Mouse (Mus musculus): ENCODE data around the gene Ceacam16.

Gene Ceacam16

DNA sequence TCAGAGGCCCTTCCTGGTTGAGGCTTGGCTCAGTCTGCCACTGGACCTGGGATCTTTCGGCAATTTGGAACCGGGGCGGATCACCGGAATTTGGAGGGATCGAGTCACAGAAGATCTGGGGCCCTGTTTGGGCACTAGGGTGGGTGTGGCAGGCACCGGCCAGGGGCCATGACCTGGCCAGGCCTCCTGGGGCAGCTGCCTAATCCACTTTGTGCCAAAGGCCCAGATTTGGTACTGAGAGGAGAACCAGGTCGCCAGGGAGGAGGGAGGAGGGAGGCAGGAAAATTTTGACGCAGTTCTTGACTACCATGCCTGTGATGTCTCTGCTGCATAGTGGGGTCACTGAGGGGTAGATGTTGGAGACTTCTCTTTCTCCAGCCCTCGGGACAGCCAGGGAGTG is at the start of gene Ceacam16:
Gene Ceacam16 (minus strand): TSS at position 101 of the 400 bp plus-strand sequence.
- DNase-seq (ENCODE audit: low spot score in 2 of 2) = no peak

DNA sequence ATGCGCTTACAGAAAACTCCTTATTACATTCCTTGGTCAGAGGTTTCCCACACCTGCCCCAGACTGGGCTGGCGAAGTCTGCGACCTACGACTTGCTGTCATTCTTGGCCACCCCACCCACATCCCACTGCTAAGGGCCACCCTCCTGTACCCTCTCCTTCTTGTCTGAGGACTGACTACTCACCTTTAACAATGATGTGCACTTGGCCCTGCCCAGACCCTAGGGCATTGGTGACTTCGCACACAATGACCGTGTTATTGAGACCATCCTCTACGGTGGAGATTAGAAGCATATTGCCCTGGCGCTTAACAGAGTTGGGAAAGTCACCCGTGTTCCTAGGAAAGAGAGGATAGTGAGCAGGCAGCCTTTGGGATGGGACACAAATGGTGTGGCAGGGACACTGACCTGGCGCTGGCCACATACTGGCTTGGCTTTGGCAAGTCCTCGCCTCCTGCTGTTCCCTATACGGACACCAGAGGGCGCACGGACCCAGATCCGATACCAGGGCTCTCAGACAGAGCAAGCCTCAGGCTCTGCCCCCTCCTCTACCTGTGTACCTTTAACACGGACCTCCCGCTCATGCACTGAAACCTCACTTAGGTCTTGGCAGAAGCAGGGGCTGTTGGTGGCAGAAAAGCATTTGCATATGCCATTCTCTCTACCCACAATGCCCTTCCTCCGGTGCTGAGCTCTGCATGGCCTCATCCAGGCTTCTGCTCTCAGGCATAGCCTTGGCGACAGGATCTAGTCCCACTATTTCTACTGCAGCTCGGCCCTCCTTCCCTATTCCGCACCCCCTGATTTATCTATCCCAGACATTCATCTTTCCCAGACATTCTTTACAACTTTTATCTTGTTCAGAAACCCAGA is 49.6 kb upstream of the Ceacam16 start:
- DNase-seq (ENCODE audit: low spot score in 2 of 2) = peak; percentile 56 to 78

DNA sequence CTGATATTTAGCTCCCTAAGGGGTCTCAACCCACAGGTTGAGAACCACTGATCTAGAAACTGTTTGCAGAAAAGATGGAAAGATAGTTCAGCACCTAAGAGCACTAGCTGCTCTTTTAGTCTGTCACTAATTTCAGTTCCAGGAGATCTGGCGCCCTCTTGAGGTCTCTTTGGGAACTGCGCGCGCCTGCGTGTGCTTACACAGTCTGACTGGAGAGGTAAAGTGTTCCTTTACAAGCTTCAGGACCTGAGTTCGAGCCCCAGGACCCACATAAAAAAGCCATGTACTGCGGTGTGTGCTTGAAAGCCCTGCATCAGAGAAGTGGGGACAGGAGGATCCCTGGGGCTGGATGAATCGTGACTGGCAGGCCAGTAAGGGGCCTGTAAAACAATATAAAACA is 28.8 kb upstream of the Ceacam16 start:
- DNase-seq (ENCODE audit: low spot score in 2 of 2) = peak in 1 of 2 experiments; percentile 44

DNA sequence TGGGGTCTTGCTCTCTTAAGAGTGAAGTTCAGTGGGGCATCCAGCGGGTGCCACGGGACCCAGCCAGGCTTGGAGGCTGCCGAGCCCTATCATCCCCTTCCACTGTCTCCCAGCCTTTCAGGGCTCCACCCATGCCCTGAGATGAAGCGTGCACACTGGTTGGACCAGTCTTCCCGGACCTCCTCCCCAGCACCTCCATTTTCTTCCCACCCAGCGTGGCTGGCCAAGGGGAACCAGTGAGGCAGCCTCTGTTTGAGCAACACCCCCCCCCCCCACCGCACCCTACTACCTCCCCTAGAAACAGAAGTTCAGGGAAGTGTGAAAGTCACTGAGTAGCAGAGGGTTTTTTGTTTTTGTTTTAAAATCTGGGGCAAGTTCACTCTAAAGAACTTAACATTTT is 26.8 kb upstream of the Ceacam16 start, which contains the start of gene Ceacam19:
Gene Ceacam19 (minus strand): TSS at position 117 of the 400 bp plus-strand sequence.
- DNase-seq (ENCODE audit: low spot score in 2 of 2) = no peak

DNA sequence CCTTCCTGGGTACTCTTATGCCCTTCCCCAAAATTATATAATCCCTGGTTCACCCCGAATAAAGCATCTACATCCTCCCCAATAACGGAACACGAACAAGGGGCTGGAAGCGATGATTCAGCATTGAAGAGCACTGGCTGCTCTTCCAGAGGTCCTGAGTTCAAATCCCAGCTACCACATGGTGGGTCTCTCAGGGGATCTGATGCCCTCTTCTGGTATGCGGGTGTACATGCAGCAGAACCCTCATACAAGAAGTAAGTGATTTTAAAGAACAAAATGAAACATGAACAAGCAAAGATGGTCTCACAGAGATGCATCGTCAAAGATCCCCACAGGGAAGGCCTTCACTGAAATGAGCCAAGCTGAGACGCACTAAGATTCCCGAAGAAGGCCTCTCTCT is 19.7 kb upstream of the Ceacam16 start:
- DNase-seq (ENCODE audit: low spot score in 2 of 2) = no peak

DNA sequence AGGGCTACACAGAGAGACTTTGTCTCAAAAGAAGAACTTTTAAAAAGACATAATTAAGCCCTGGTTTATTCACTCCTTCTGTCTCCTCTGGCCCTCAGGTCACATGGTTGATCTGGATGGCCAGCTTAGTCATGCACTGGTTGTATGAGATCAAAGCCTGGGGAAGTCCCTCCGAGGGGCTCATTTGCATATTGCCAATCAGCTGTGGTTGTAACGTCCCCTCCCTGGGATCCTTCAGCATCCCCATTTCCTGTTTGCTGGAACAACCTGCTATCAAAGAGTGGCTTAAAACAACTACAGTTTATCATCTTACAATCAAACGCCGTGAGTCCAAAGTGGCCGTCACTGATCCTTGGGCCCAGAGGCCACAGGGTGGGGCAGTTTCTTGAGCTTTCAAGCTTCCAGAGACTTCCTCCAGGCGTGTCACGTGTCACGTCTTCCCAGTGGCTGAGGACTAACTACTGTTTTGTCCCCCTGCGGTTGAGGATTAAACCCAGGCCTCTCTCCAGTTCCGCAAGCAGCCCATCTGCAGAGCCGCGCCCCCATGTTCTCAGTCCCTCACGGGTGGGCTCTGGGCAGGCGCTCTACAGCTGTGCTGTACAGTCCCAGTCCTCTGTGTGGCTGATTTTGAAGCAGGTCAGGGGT is 15.8 kb upstream of the Ceacam16 start:
- no peak for DNase-seq (ENCODE audit: low spot score in 2 of 2)

DNA sequence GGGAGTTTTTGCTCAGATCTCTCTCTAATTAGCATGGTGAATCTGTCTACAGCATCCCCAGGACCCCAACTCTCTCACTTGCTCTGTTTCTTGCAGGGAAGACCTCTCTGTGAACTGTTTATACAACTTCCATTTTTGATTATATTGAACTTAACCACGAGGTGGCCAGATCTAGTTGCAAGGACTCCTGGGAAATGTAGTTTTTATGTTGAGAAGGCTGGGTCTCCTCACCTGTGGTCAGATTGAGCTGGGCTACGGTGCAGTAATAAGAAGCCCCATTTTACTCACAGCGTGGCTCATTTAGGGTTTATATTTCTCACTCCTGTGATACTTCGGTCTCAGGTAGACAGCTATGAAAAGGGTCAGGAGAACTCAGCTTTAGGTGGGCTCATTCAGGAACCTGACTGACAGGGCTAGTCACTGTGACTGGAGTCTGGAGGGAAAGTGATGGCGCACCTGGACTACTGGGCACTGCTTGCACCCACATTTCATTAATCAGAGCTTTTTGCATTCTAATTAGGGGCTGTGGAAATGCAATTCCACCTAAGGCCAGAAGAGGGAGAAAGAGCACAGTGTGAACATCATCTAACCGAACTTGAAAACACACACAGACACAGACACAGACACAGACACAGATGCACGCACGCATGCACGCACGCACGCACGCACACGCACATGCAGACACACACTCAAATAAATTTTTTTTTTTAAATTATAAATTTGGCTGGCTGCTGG is 15.0 kb upstream of the Ceacam16 start:
- peak; percentile 58 to 66 for DNase-seq (ENCODE audit: low spot score in 2 of 2)

DNA sequence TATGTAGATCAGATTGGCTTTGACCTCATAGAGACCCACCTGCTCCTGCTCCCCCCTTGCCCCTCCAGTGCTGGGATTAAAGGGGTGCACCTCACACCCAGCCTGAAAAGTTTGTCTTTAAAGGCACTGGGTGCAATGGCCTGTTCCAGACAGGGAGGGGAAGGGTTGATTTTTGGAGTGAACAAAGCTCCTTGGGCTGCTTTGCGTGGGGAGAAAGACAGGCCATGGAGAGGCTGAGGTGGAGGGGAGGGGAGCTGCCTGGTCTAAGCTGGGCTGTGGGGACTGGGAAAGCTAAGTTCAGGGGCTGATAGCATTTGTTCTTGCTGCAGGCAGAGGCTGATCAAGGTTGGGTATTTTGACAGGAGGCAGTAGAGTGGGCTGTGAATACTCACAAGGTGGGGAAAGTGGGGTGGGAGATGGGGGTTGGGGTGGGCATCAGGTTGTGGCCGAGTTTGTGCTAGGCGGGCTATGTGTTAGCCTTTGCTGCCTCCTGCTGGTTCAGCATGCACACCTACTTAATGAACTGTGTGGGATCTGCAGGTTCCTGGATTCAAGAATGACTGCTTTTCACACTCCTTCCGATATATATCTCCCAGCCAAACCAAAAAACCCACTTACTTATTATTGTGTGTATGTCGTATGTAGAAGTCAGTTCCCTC is 11.0 kb upstream of the Ceacam16 start:
- no peak for DNase-seq (ENCODE audit: low spot score in 2 of 2)

DNA sequence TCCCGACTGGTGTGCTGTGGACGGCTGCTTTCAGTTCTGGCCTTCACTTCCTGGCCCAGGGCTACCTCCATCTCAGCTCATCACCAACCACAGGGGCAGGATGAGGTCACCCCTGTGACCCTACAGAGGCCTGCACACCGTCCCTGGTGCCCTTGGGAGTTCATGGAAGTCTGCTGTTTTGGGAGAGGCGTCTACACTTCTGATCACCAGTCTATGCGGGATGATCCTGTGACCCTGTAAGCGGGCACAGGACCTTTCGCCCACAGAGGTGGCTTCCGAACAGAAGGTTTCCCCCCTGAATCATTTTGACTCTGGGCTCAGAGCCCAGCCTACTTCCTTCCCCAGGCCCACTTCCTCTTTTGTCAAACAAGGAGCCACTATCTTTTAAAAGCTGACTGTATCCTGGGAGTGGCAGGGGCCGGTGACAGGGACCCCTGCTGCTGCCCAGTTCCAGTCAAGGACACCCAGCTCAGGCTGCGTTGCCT is 10.1 kb upstream of the Ceacam16 start:
- DNase-seq (ENCODE audit: low spot score in 2 of 2) = no peak

DNA sequence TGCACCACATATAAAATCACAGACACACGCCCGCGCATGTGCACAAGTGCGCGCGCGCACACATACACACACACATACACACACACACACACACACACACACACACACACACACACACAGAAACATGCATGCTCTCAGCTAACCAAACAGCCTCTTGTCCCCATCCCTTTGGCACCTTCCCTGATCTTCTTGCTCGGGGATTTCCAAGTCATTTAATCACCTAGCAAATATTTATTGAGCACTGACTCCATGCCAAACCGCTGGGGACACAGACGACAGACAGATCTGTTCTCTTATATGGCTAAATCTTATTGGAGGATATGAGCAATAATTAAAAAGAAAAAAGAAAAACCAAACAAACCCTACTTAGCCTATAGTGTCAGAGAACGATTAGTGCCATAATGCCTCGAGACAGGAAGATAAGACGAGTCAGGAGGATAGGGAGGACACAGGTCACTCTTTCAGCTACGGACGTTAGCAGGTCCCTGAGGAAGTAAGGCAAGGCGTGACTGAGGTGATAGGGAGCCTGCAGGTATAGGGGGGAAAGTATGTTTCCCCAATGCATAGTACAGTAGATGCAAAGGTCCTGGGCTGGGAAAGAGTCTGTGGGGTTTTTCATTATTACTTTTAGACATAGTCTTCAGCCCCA is 6.8 kb upstream of the Ceacam16 start:
- no peak for DNase-seq (ENCODE audit: low spot score in 2 of 2)

DNA sequence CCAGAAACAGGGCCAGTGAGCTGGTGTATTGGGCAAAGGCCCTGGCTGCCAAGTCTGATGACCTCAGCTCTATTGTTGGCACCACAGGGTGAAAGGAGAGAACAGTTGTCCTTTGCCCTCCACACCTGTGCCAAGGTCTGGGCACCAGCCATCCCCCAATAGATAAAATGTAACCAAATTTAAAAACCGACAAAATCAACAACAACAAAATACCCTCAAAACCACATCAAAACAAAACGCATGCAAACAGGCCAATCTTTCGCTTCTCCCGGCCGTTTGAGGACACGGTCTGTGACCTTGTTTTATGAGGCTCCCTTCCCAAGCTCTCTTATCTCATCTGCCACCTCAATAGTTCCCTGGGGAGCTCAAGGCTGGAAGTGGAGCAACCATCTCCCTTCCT is 5.4 kb upstream of the Ceacam16 start:
- no peak for DNase-seq (ENCODE audit: low spot score in 2 of 2)

DNA sequence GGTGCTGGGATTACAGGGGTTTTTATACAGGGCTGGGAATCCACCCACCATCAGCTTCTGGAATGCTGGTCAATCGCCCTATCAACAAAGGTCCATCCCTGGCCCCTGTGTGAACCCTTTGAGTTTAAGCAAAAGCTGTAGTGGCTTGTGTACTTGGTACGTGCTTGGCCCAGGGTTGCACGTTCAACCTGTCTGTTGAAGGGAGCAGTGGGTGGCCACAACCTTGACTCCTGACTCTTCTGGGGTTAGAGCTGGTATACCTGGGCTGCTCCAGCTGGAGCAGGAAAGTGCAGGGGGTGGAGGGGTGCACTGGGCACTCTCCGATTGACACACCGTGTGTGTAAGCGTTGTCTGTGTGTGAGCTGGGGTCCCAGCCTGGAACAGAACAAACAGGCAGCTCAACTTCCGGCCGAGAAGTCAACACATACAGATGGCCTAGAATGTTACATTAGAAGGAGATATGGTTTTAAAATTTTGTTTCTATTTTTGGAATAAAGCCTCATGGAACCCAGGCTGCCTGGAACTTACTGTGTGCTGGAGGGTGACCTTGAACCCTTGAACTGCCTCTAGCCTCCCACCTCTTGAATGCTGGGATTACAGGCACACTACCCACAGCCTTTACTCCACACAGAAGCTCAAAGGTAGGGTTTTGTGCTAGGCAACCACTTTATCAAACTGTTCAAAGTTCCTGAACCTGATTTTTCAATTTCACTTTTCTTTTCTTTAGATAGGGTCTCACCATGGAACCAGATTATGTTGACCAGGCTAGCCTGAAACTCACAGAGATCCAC is 4.3 kb upstream of the Ceacam16 start:
- no peak for DNase-seq (ENCODE audit: low spot score in 2 of 2)

DNA sequence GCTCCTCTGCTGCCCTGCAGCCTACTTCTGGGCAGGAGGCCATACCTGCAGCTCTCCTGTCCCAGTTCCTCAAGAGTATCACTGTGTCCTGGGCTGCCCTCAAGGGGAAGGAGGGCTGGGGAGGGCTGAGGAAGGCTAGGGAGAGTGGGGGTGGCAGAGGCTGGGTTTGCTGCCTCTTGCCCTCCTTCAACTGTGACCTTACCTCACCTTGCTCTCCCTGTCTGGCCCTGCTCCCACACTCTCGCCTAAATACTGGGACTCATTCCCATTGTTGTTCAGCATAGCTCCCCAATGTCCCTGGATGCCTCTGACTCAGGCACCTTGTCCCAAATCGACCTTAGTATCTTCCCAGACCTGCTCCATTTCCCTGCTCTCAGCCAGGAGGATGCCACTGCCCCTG is 3.1 kb upstream of the Ceacam16 start:
- no peak for DNase-seq (ENCODE audit: low spot score in 2 of 2)

DNA sequence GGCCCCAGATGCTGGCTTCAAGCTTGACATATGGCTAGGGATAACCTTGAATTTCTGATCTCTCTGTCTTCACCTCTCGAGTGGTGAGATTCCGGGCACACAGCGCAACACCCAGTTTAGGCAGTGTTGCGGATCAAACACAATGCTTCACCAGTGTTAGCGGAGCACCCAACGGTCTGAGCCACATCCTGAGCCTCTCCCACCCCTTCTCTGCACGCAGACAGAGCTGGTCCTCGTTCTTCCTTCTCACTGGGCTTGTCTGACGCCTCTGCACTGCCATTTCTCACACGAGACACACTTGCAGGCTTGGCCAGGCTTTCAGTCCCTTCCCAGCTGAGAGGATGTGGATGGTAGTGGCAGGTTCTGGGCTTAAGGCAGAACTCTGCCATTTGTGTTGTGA is 1.4 kb downstream of the Ceacam16 start:
- DNase-seq (ENCODE audit: low spot score in 2 of 2) = no peak

DNA sequence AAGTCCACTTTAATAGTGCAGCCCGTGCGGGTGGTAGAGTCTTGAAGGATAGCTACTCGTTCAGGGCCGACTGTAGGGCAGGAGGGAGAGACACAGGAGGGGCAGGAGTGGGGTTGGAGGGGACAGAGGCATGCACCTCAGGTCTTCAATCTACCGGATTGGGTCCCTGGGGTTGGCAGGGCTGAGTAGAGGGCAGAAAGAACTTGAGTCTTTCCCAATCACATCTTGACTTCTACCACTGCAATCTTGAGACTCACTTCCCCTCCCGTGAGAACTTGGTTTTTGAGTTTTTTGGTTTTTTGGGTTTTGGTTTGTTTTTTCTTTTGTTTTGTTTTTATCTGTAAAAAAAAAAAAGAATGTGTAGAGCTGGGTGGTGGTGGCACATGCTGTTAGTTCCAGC is 4.8 kb downstream of the Ceacam16 start:
- no peak for DNase-seq (ENCODE audit: low spot score in 2 of 2)

DNA sequence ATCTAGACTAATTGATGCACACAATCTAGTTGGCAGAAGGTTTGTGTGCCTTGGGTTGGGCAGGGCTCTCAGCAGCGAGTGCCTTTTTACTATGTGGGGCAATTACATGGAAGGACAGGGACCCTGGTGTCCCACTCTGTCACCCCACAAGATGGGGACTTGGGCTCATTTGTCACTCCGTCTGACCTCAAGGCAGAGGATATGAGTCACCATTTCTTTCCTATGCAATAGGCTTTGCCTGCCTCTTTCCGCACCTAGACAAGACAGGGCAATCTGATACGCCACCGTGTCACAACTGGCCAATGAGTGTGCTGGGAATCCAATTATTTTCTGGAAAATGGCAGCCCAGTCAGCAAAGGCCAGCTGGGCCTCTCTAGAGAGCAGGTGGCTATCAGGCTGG is 5.4 kb downstream of the Ceacam16 start:
- DNase-seq (ENCODE audit: low spot score in 2 of 2) = no peak

DNA sequence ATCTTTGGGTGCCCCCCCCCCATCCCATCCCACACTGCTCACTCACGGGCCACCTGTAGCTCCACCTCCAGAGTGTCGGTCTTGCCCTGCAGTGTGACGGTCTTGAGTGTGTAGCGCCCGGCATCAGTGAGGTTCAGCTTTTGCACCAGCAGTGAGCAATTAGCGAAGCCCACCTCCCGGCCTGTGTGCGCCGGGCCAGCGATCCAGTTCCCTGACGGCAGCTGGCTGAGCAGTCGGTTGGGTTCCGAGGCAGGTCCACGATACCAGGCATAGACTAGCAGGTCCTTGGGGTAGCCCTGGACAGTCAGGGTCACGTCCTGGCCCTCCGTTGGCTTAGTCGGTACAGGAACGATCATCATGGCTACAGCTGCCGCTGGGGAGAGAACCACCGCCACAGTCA is 7.6 kb downstream of the Ceacam16 start:
- no peak for DNase-seq (ENCODE audit: low spot score in 2 of 2)

DNA sequence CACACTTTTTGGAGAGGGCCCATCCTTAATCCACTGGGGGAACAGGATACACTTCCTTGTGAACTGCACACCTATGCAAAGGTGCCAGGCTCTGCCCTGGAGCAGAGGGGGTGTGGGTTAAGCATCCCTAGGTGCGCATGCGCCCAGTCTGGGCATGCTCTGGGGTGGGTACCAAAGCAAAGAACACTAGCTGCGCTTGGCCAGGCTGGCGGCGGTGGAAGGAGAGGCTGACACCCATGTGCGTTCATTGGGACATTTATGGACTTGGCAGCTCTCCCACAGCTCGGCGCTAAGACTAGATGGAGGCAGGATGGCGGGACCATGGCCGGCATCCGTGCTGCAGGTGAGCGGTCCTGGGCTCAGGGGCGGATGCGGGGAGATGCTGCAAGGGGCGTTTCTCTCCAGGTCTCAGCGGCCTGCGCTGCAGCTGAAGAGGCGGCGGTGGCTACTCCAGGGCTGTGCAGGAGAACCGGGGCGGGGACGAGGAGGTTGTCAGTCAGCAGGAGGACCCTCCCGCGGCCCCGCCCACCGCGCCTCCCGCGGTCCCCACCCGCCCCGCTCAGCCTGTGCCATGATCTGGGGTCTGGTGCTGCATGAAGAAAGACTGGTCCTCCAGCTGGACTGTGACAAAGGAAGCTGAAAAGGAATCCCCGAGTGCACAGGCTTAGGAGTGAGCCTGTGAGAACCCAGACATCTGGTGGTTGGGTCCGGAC is 9.1 kb downstream of the Ceacam16 start, which contains the start of gene Gm19345:
Gene Gm19345 (plus strand): TSS at position 146 of the 713 bp plus-strand sequence.
- peak; percentile 53 to 65 for DNase-seq (ENCODE audit: low spot score in 2 of 2)

DNA sequence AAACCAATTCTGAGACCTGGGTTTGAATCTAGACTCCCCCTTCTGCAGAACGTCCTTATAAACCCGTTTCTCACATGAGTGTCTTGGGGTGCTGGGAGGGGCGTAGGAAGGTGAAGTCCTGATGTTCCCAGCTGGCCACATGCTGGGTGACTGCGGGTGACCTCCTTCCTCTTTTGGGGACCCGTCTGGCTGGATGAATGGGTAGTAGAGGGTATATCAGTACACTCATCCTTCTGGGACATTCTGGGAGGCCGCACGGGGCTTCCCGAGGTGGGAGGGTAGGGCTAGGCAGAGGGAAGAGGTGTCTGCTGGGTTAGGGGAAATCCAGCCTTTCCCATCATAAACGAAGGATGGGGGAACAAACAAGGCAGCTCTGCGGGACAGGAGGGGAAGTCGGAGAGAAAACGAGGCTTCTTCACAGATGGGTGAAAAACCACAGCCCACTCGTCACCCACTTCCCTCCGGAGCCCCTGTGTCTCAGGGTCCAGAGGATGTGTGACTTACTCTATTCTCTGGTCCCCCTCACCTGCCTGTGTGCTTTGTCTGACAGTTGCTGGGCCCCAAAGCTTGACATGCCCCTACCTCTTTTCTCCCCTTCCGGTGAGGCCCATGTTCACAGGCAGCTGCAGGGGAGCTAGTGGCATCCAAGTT is 16.5 kb downstream of the Ceacam16 start:
- DNase-seq (ENCODE audit: low spot score in 2 of 2) = no peak

Measured in right cerebral cortex, postnatal 10 days (tissue).